Mouse (Mus musculus) heart, adult 2 months (tissue): ENCODE results near the gene Pgpep1l. TPM values are rescaled to one million over a fixed set of nuclear protein-coding genes. Genes with fewer than 3 reads are reported as not detected.

Experiments used
- DNase-seq, 2 experiments: peaks; one replicate each; pipeline ENCODE4 v3.0.0; 2021
- H3K27ac ChIP-seq: fragments of 200-600 bp; 2 replicates; pipeline ENCODE4 v1.8.1; 2022
- H3K27me3 ChIP-seq: fragments of 200-500 bp; 2 replicates; pipeline ENCODE4 v1.6.1; 2012; ENCODE audit warnings: mild to moderate bottlenecking, low read length, inconsistent platforms, mixed read lengths; ENCODE audit not compliant: control insufficient read depth, insufficient read depth
- H3K36me3 ChIP-seq: fragments of 200-500 bp; 2 replicates; pipeline ENCODE4 v1.6.1; 2012; ENCODE audit warnings: low read length, inconsistent platforms; ENCODE audit not compliant: control insufficient read depth, insufficient read depth
- H3K4me1 ChIP-seq: fragments of 200-500 bp; 2 replicates; pipeline ENCODE4 v1.6.1; 2011; ENCODE audit warnings: low read length; ENCODE audit not compliant: control insufficient read depth, insufficient read depth
- H3K4me3 ChIP-seq: fragments of 200-600 bp; 2 replicates; pipeline ENCODE4 v1.8.1; 2022
- H3K79me2 ChIP-seq: fragments of 200-500 bp; replicated peaks from 2 replicates; pipeline ENCODE4 v1.6.1; 2012; ENCODE audit warnings: mild to moderate bottlenecking, inconsistent platforms, low read length, moderate library complexity, mixed read lengths; ENCODE audit not compliant: control insufficient read depth, insufficient read depth
- H3K9ac ChIP-seq: fragments of 200-500 bp; 2 replicates; pipeline ENCODE4 v1.6.1; 2012; ENCODE audit warnings: low read depth, mild to moderate bottlenecking, control low read depth, inconsistent platforms, low read length, mixed read lengths
- CTCF ChIP-seq: fragments of 200-600 bp; IDR thresholded peaks from 2 replicates; pipeline ENCODE4 v1.8.1; 2022; ENCODE audit warnings: antibody characterized with exemption, mild to moderate bottlenecking, moderate library complexity
- EP300 ChIP-seq: fragments of 200-500 bp; IDR thresholded peaks from 2 replicates; pipeline ENCODE4 v1.6.1; 2011; ENCODE audit warnings: low read depth, low read length, control low read depth; ENCODE audit not compliant: insufficient read depth
- POLR2A ChIP-seq: fragments of 200-500 bp; IDR thresholded peaks from 2 replicates; pipeline ENCODE4 v1.6.1; 2011; ENCODE audit warnings: mild to moderate bottlenecking, low read depth, low read length, control low read depth; ENCODE audit not compliant: insufficient read depth
- WGBS: fragments of 180-500 bp; shearing (Covaris S2); methylation state at CpG from one replicate; pipeline ENCODE4 v1.1.7; 2018; 5-methylcytosine and 5-hydroxymethylcytosine counted together
- intact Hi-C: fragments of 180-260 bp; cut with DNase I; formaldehyde crosslinking; loops from one replicate; pipeline ENCODE4 v1.15.1; 2025
- polyA plus RNA-seq: library from polyadenylated mRNA; depleted of rRNA; stranded (reverse); fragments of >200 nt; gene quantifications from 2 replicates; pipeline ENCODE4 v1.2.3, GENCODE M21; 2012
- total RNA-seq, 2 experiments: library from RNA; stranded (reverse); gene quantifications; 2 replicates each; pipeline ENCODE4 v1.2.3; 2021

The Pgpep1l gene
- total and polyA plus RNA-seq, 3 experiments: 0.12 TPM; not detected in 2

GRCm38 (mm10) chr7:68224006-68224405 is 40.0 kb downstream of the Pgpep1l start:
- H3K27ac ChIP-seq: no peak overlapping the region; the same call in 1 of the 2 replicates
- no peaks in the 10 kb centered on the region for H3K36me3 ChIP-seq
- intact Hi-C loops: loop anchor here (5.0 kb wide), 1 partner anchor 63 kb away; no protein-coding TSS in a partner anchor
- H3K4me3 ChIP-seq: no peak overlapping the region
- TF ChIP-seq POLR2A (no peak), EP300 (no peak), CTCF (no peak)
- peaks cover 11% of the 10 kb centered on the region for H3K4me1 ChIP-seq
- H3K9ac ChIP-seq: no peak overlapping the region
- no peak for DNase-seq
- 93% methylated on average over 5 of the region's 5 CpGs for WGBS
- H3K27me3 ChIP-seq: no peaks in the 10 kb centered on the region
- H3K79me2 ChIP-seq: no peaks in the 10 kb centered on the region

- H3K4me3 ChIP-seq: no peak overlapping the region
- H3K4me1 ChIP-seq: peaks cover 11% of the 10 kb centered on the region
- WGBS: 26% methylated on average over 13 of the region's 13 CpGs
- H3K27ac ChIP-seq: peak overlapping the region; percentile 58
- TF ChIP-seq CTCF: no peak
- no peak for TF ChIP-seq EP300
- no peak for TF ChIP-seq POLR2A
- no peaks in the 10 kb centered on the region for H3K79me2 ChIP-seq
- no peaks in the 10 kb centered on the region for H3K27me3 ChIP-seq
- peak; percentile 40 to 44 for DNase-seq
- intact Hi-C loops: loop anchor here (5.0 kb wide), 1 partner anchor 64 kb away; no protein-coding TSS in a partner anchor
- H3K36me3 ChIP-seq: no peaks in the 10 kb centered on the region
- H3K9ac ChIP-seq: no peak overlapping the region
These were observed 40.7 kb downstream of the Pgpep1l start for GRCm38 (mm10) chr7:68223356-68223808.

DNA sequence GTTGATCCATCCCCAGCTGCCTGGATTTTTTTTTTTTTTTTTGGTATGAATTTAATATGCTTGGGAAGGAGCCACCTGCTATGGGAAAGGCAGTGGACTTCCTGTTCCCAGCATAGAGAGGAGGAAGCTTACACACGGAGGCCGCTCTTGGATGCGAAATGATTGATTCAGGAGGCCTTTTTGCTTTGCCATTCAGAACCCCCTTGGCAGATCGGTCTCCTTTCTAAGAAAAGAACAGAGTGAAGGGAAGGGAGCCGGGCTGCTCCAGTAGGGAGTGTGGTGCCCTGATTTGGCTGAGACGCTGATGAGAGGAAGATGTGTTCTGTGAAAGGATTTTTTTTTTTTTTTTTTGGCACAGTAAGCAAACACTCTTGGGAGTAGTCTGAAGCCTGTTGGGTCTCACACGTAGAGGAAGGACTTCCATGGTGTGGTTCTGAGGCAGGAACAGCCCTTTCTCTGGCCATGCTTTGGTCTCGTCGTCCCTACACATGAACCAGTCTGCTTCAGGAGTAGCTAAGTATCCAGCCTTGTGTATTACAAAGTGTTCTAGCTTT is 42.3 kb downstream of the Pgpep1l start:
- intact Hi-C loops: loop anchor here (5.0 kb wide), 1 partner anchor 66 kb away; no protein-coding TSS in a partner anchor
- Histone ChIP-seq H3K27ac (peak overlapping the region; percentile 58), H3K4me1 (peaks cover 11% of the 10 kb centered on the region), H3K4me3 (no peak overlapping the region), H3K9ac (no peak overlapping the region), H3K27me3 (no peaks in the 10 kb centered on the region), H3K79me2 (no peaks in the 10 kb centered on the region), H3K36me3 (no peaks in the 10 kb centered on the region)
- peak; percentile 23 to 38 for DNase-seq
- TF ChIP-seq CTCF (no peak), POLR2A (no peak), EP300 (no peak)
- 36% methylated on average over 9 of the region's 9 CpGs for WGBS

DNA sequence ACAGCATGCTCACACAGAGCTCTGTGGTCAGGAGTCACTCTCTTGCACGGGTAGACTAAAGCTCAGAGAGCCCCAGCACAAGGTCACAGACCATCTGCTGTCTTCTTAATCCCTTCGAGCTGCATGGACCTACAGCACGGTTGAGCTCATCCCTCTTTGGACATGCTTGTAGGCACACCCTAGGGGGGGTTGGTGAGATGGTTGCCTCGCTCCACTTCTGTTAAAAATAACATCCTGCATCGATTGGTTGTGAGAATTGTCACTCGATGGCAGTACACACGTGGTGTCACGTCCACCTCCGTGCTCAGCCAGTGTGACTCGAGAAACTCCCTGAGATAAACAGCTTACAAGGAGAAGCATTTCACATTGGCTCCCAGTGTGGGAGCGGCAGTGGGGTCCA is 45.2 kb downstream of the Pgpep1l start:
- intact Hi-C loops: no loop called here
- H3K9ac ChIP-seq: no peak overlapping the region
- no peak overlapping the region for H3K4me3 ChIP-seq
- TF ChIP-seq EP300: no peak
- TF ChIP-seq CTCF: no peak
- TF ChIP-seq POLR2A: no peak
- H3K79me2 ChIP-seq: no peaks in the 10 kb centered on the region
- H3K36me3 ChIP-seq: no peaks in the 10 kb centered on the region
- no peaks in the 10 kb centered on the region for H3K27me3 ChIP-seq
- DNase-seq: no peak
- peaks cover 11% of the 10 kb centered on the region for H3K4me1 ChIP-seq
- WGBS: 86% methylated on average over 11 of the region's 11 CpGs
- H3K27ac ChIP-seq: no peak overlapping the region

DNA sequence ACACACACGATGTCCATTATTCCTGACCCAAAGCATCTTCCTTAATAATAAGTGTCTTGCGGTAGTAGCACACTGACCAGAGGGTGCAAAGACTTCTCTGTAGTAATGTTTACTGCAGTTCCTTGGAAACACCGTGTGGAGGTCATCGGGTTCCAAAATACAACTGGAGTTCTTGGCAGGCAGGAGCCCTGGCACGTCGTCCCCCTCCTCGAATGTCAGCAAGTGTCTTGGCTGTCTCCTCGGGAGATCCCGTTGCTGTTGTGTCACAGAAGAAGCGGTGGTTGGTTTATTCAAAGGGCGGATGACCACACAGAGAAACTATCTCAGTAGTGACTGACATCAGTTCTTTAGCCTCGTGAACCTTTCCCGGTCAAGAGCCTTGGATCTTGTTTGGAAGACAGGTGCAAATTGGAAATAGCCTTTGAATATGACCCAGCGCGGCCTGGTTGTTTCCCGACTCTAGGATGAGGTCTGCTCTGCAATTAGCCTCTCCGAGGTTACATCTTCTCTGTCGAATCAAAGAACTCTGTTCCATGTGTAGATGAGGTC is 48.4 kb downstream of the Pgpep1l start:
- Histone ChIP-seq H3K79me2 (no peaks in the 10 kb centered on the region), H3K27me3 (no peaks in the 10 kb centered on the region), H3K9ac (no peak overlapping the region), H3K27ac (no peak overlapping the region), H3K4me1 (no peaks in the 10 kb centered on the region), H3K36me3 (no peaks in the 10 kb centered on the region), H3K4me3 (no peak overlapping the region)
- intact Hi-C loops: no loop called here
- 62% methylated on average over 18 of the region's 18 CpGs for WGBS
- peak; percentile 42 to 71 for DNase-seq
- TF ChIP-seq POLR2A (no peak), EP300 (no peak), CTCF (no peak)

- no peak for DNase-seq
- H3K27ac ChIP-seq: no peak overlapping the region
- no peak overlapping the region for H3K4me3 ChIP-seq
- intact Hi-C loops: no loop called here
- H3K27me3 ChIP-seq: no peaks in the 10 kb centered on the region
- 86% methylated on average over 5 of the region's 5 CpGs for WGBS
- H3K4me1 ChIP-seq: no peaks in the 10 kb centered on the region
- TF ChIP-seq EP300 (no peak), CTCF (no peak), POLR2A (no peak)
- H3K36me3 ChIP-seq: no peaks in the 10 kb centered on the region
- H3K79me2 ChIP-seq: no peaks in the 10 kb centered on the region
- H3K9ac ChIP-seq: no peak overlapping the region
These were observed 50.2 kb downstream of the Pgpep1l start for GRCm38 (mm10) chr7:68213842-68214241.
